Mouse (Mus musculus) gastrocnemius, adult 2 months (tissue): ENCODE data around the gene Bckdha. TPM values are rescaled to one million over a fixed set of nuclear protein-coding genes. Genes with fewer than 3 reads are reported as not detected.

Experiments
- DNase-seq: peaks from one replicate; pipeline ENCODE4 v3.0.0; 2022
- H3K27ac ChIP-seq: fragments of 200-600 bp; 2 replicates; pipeline ENCODE4 v1.8.1; 2022; ENCODE audit warnings: mild to moderate bottlenecking
- H3K4me3 ChIP-seq: fragments of 200-600 bp; 2 replicates; pipeline ENCODE4 v1.8.1; 2022; ENCODE audit warnings: mild to moderate bottlenecking, moderate library complexity
- CTCF ChIP-seq: fragments of 200-600 bp; IDR thresholded peaks from 2 replicates; pipeline ENCODE4 v1.8.1; 2022; ENCODE audit warnings: antibody characterized with exemption, mild to moderate bottlenecking, moderate library complexity
- intact Hi-C: fragments of 180-260 bp; cut with DNase I; formaldehyde crosslinking; loops from one replicate; pipeline ENCODE4 v1.15.1; 2025
- total RNA-seq, 2 experiments: library from RNA; stranded (reverse); gene quantifications; 2 replicates each; pipeline ENCODE4 v1.2.3; 2021

The Bckdha gene
- total RNA-seq, 2 experiments from 2014 or later, result 103 to 152 TPM

GRCm38 (mm10) chr7:25689603-25690021, 30.8 kb upstream of the Bckdha start:
- H3K4me3 ChIP-seq, result peak overlapping the region; percentile 82
- TF ChIP-seq CTCF, result no peak
- no peak for DNase-seq
- intact Hi-C loops, result loop anchor here (2.0 kb wide), 1 partner anchor 17 kb away; no protein-coding TSS in a partner anchor
- peak overlapping the region; percentile 90 for H3K27ac ChIP-seq

DNA sequence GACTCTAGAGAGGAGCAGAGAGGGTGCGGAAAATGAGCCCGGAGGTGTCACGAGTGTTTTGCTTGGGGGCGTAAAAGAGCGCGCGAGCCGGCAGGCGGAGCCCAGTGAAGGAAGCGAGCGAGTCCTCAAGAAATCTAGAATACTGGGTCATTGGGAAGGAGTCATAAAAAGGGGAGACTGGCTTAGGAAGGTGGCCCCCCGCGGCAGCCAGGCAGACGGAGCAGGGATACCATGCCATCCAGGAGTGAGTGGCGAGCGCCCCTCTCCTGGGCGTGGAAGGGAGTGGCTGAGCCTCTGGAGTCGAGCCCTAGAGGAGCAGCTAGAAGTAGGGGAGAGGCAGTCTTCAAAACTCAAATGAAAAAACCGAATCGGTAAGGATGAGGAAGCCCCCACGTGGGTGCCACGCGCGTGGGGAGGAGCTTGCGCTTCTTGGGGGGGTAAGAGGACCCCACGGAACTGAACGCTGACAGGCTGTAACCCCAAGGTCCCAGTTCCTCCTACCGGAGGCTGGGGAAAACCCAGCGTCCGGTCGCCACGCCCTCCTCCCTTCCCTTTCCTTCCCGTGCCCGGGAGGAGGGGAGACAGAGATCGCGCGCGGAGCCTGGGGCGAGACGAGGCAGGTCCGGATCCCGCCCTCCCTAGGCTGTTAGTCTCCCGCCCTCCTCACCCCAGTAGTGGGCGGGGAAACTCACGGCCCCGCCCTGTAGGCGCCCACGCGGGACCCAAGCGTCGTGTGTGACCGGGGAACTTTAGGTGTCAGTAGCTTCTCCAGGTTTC, 30.2 kb upstream of the Bckdha start:
- H3K27ac ChIP-seq, result peak overlapping the region; percentile 90
- intact Hi-C loops, result loop anchor here (2.0 kb wide), 1 partner anchor 18 kb away; no protein-coding TSS in a partner anchor
- no peak for TF ChIP-seq CTCF
- DNase-seq, result peak; percentile 83
- peak overlapping the region; percentile 82 for H3K4me3 ChIP-seq

DNA sequence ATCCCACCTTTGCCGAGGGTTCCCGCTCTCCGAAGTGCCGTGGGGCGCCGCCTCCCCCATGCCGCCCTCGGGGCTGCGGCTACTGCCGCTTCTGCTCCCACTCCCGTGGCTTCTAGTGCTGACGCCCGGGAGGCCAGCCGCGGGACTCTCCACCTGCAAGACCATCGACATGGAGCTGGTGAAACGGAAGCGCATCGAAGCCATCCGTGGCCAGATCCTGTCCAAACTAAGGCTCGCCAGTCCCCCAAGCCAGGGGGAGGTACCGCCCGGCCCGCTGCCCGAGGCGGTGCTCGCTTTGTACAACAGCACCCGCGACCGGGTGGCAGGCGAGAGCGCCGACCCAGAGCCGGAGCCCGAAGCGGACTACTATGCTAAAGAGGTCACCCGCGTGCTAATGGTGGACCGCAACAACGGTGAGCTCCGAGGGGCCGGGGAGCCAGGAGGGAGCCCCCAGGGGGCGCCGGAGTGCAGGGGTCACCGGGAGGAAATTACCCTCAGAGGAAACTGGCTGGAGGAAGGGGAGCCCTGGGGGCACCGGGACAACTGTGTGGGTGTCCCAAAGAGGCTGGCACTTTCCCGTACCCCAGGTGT, 29.1 kb upstream of the Bckdha start:
- Histone ChIP-seq H3K4me3 (peak overlapping the region; percentile 82), H3K27ac (peak overlapping the region; percentile 90)
- peak; percentile 48 for TF ChIP-seq CTCF
- intact Hi-C loops, result loop anchor here (2.0 kb wide), 1 partner anchor 19 kb away; no protein-coding TSS in a partner anchor
- DNase-seq, result peak; percentile 68

- peak; percentile 88 for TF ChIP-seq CTCF
- H3K27ac ChIP-seq, result peak within 1 kb of the TSS; percentile 90
Measured at GRCm38 (mm10) chr7:25686680-25687531, 28.1 kb upstream of the Bckdha start, which contains the start of gene Tgfb1. TSS of gene Tgfb1 (plus strand) at chr7:25687002.

GRCm38 (mm10) chr7:25685926-25686470, 27.2 kb upstream of the Bckdha start:
- Histone ChIP-seq H3K4me3 (peak overlapping the region; percentile 82), H3K27ac (peak overlapping the region; percentile 90)
- intact Hi-C loops, result no loop called here
- DNase-seq, result no peak
- TF ChIP-seq CTCF, result no peak

More at GRCm38 (mm10) chr7:25686680-25687531, 28.1 kb upstream of the Bckdha start, which contains the start of gene Tgfb1:
- DNase-seq, result peak; percentile 85
- intact Hi-C loops, result no loop called here
- H3K4me3 ChIP-seq, result peak within 1 kb of the TSS; percentile 82

- Histone ChIP-seq H3K27ac (no peak overlapping the region), H3K4me3 (no peak overlapping the region)
- DNase-seq, result no peak
- no peak for TF ChIP-seq CTCF
- intact Hi-C loops, result no loop called here
Measured at GRCm38 (mm10) chr7:25684659-25685058, 25.9 kb upstream of the Bckdha start.

GRCm38 (mm10) chr7:25683474-25684180, 24.8 kb upstream of the Bckdha start:
- no peak for DNase-seq
- H3K27ac ChIP-seq, result no peak overlapping the region; the same call in 1 of the 2 replicates
- intact Hi-C loops, result no loop called here
- TF ChIP-seq CTCF, result no peak
- no peak overlapping the region for H3K4me3 ChIP-seq

GRCm38 (mm10) chr7:25681341-25682231, 22.8 kb upstream of the Bckdha start:
- no peak for TF ChIP-seq CTCF
- H3K27ac ChIP-seq, result peak overlapping the region; percentile 97; the same call in 1 of the 2 replicates
- intact Hi-C loops, result no loop called here

GRCm38 (mm10) chr7:25680514-25681258, 21.9 kb upstream of the Bckdha start, which contains the start of gene B9d2:
TSS of gene B9d2 (plus strand) at chr7:25680780.
- no peak for TF ChIP-seq CTCF
- Histone ChIP-seq H3K27ac (peak within 1 kb of the TSS; percentile 97), H3K4me3 (peak within 1 kb of the TSS; percentile 97)
- intact Hi-C loops, result no loop called here
- peak; percentile 96 for DNase-seq

More at GRCm38 (mm10) chr7:25681341-25682231, 22.8 kb upstream of the Bckdha start:
- H3K4me3 ChIP-seq, result peak overlapping the region; percentile 97
- DNase-seq, result no peak

DNA sequence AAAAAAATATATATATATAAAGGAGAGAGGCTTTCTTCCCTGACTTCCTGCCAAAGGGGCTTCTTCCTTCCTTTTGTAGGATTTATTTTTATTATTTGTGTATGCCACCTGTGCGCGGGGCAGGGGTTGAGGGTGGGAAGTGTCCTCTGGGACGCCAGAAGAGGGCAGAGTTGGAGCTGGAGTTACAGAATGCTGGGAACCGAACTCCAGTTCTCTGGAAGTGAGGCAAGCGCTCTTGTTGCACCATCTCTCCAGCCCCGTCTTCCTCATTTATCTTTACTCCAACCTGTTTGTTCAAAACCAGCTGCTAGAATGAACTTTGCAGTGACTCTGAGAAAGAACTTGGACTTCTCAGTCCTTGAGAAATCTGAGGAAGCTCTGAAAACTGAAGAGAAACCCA, 21.2 kb upstream of the Bckdha start:
- intact Hi-C loops, result no loop called here
- no peak for DNase-seq
- Histone ChIP-seq H3K27ac (peak overlapping the region; percentile 97), H3K4me3 (peak overlapping the region; percentile 97)
- TF ChIP-seq CTCF, result peak; percentile 24; the same call in 1 of the 2 replicates
